Mouse (Mus musculus): ENCODE results near the gene Sync.

Sync gene

GRCm38 (mm10) chr4:129261196-129261595 is 26.2 kb upstream of the Sync start, which contains the start of gene C77080:
Gene C77080 (minus strand): TSS chr4:129261404.
- peak; percentile 40 for DNase-seq (ENCODE audit: low read depth, low spot score)

- peak; percentile 88 for DNase-seq (ENCODE audit: low read depth, low spot score)
Measured at GRCm38 (mm10) chr4:129263225-129264021, 24.0 kb upstream of the Sync start.

- no peak for DNase-seq (ENCODE audit: low read depth, low spot score)
Measured at GRCm38 (mm10) chr4:129266191-129266590, 21.2 kb upstream of the Sync start.

- no peak for DNase-seq (ENCODE audit: low read depth, low spot score)
Measured at GRCm38 (mm10) chr4:129266821-129267220, 20.6 kb upstream of the Sync start.

GRCm38 (mm10) chr4:129268698-129269097 is 18.7 kb upstream of the Sync start:
- no peak for DNase-seq (ENCODE audit: low read depth, low spot score)

- peak; percentile 84 for DNase-seq (ENCODE audit: low read depth, low spot score)
Measured at GRCm38 (mm10) chr4:129271991-129272755, 15.2 kb upstream of the Sync start.

GRCm38 (mm10) chr4:129272756-129273046 is 14.7 kb upstream of the Sync start:
- DNase-seq (ENCODE audit: low read depth, low spot score): peak; percentile 50

GRCm38 (mm10) chr4:129276453-129276865 is 11.0 kb upstream of the Sync start:
- DNase-seq (ENCODE audit: low read depth, low spot score): peak; percentile 96

GRCm38 (mm10) chr4:129282786-129283185 is 4.6 kb upstream of the Sync start:
- no peak for DNase-seq (ENCODE audit: low read depth, low spot score)

- no peak for DNase-seq (ENCODE audit: low read depth, low spot score)
Measured at GRCm38 (mm10) chr4:129283226-129283625, 4.2 kb upstream of the Sync start.

GRCm38 (mm10) chr4:129284685-129285084 is 2.7 kb upstream of the Sync start:
- no peak for DNase-seq (ENCODE audit: low read depth, low spot score)

- no peak for DNase-seq (ENCODE audit: low read depth, low spot score)
Measured at GRCm38 (mm10) chr4:129286001-129286682, 1.3 kb upstream of the Sync start.

- DNase-seq (ENCODE audit: low read depth, low spot score): peak; percentile 68
Measured at GRCm38 (mm10) chr4:129286683-129287471, 540 bp upstream of the Sync start.

GRCm38 (mm10) chr4:129288067-129288466 is 650 bp downstream of the Sync start:
- DNase-seq (ENCODE audit: low read depth, low spot score): no peak

GRCm38 (mm10) chr4:129289671-129290070 is 2.3 kb downstream of the Sync start:
- no peak for DNase-seq (ENCODE audit: low read depth, low spot score)

- DNase-seq (ENCODE audit: low read depth, low spot score): no peak
Measured at GRCm38 (mm10) chr4:129292831-129293230, 5.4 kb downstream of the Sync start.

GRCm38 (mm10) chr4:129293702-129294101 is 6.3 kb downstream of the Sync start:
- DNase-seq (ENCODE audit: low read depth, low spot score): peak; percentile 38

GRCm38 (mm10) chr4:129295188-129295587 is 7.8 kb downstream of the Sync start:
- DNase-seq (ENCODE audit: low read depth, low spot score): no peak

GRCm38 (mm10) chr4:129296066-129296465 is 8.6 kb downstream of the Sync start:
- no peak for DNase-seq (ENCODE audit: low read depth, low spot score)

GRCm38 (mm10) chr4:129297724-129298123 is 10.3 kb downstream of the Sync start:
- no peak for DNase-seq (ENCODE audit: low read depth, low spot score)

- no peak for DNase-seq (ENCODE audit: low read depth, low spot score)
Measured at GRCm38 (mm10) chr4:129299121-129299520, 11.7 kb downstream of the Sync start.

- DNase-seq (ENCODE audit: low read depth, low spot score): no peak
Measured at GRCm38 (mm10) chr4:129303401-129303800, 16.0 kb downstream of the Sync start.
